Mouse (Mus musculus) embryonic facial prominence, embryonic 13.5 days (tissue): ENCODE results near the gene Pmf1. TPM values are rescaled to one million over a fixed set of nuclear protein-coding genes. Genes with fewer than 3 reads are reported as not detected.

Experiments used
- microRNA-seq: library from miRNA; unstranded; fragments of <30 nt; microRNA quantifications from one replicate; pipeline ENCODE4, GENCODE M21; 2016
- polyA plus RNA-seq: library from polyadenylated mRNA; unstranded; fragments of >200 nt; fragmentation: Nextera tagmentation; extraction: Ambion mirVana; gene quantifications from 2 replicates; pipeline ENCODE4 v1.2.1, GENCODE M21; 2015

The Pmf1 gene
- polyA plus RNA-seq, 1 experiment from 2014 or later, result 153 TPM

Small RNAs within 50 kb of the gene (microRNA-seq; reads per million reads assigned to microRNA genes)
- not detected for gene Mir7011

Other genes starting within 250 kb of the Pmf1 start
- 3.3 and 6.7 TPM in 2 replicates for gene Rhbg, start 155.6 kb downstream of the Pmf1 start, polyA plus RNA-seq
- 0.55 and 3.5 TPM in 2 replicates for gene Gm38392, start 123.1 kb downstream of the Pmf1 start, polyA plus RNA-seq
- gene Tsacc, start 113.3 kb downstream of the Pmf1 start, polyA plus RNA-seq, result 15.0 and 16.1 TPM in 2 replicates
- gene Cct3, start 113.2 kb downstream of the Pmf1 start, polyA plus RNA-seq, result 517 and 559 TPM in 2 replicates
- 164 and 188 TPM in 2 replicates for gene Glmp, start 85.3 kb downstream of the Pmf1 start, polyA plus RNA-seq
- gene Tmem79, start 74.2 kb downstream of the Pmf1 start, polyA plus RNA-seq, result 9.1 and 10.4 TPM in 2 replicates
- 55.0 and 58.3 TPM in 2 replicates for gene Smg5, start 74.1 kb downstream of the Pmf1 start, polyA plus RNA-seq
- gene Paqr6, start 45.7 kb downstream of the Pmf1 start, polyA plus RNA-seq, result 4.2 and 4.9 TPM in 2 replicates
- 0.28 TPM in 1 of 2 replicates, not detected in the other for gene Bglap3, start 37.6 kb downstream of the Pmf1 start, polyA plus RNA-seq
- gene Bglap2, start 31.6 kb downstream of the Pmf1 start, polyA plus RNA-seq, result 0.58 TPM in 1 of 2 replicates, not detected in the other
- gene Bglap, start 25.9 kb downstream of the Pmf1 start, polyA plus RNA-seq, result 0.91 TPM in 1 of 2 replicates, not detected in the other
- 16.5 and 16.7 TPM in 2 replicates for gene Slc25a44, start 14.8 kb upstream of the Pmf1 start, polyA plus RNA-seq
- 10.3 and 13.3 TPM in 2 replicates for gene Sema4a, start 50.9 kb upstream of the Pmf1 start, polyA plus RNA-seq
- gene Lmna, start 99.6 kb upstream of the Pmf1 start, polyA plus RNA-seq, result 311 and 321 TPM in 2 replicates
- gene Mex3a, start 122.1 kb upstream of the Pmf1 start, polyA plus RNA-seq, result 32.2 and 33.4 TPM in 2 replicates
- gene Rab25, start 138.0 kb upstream of the Pmf1 start, polyA plus RNA-seq, result 18.6 and 19.5 TPM in 2 replicates
- gene Lamtor2, start 142.7 kb upstream of the Pmf1 start, polyA plus RNA-seq, result 164 and 169 TPM in 2 replicates
- gene Ubqln4, start 143.4 kb upstream of the Pmf1 start, polyA plus RNA-seq, result 43.0 and 44.6 TPM in 2 replicates
- 259 and 274 TPM in 2 replicates for gene Ssr2, start 165.5 kb upstream of the Pmf1 start, polyA plus RNA-seq
- gene Arhgef2, start 195.6 kb upstream of the Pmf1 start, polyA plus RNA-seq, result 91.6 and 99.4 TPM in 2 replicates
- not detected in 2 replicates for gene Rxfp4, start 242.8 kb upstream of the Pmf1 start, polyA plus RNA-seq